Mouse (Mus musculus): Measurements from ENCODE around the gene S100a6. TPM values are rescaled to one million over a fixed set of nuclear protein-coding genes. Genes with fewer than 3 reads are reported as not detected.

S100a6 gene
- polyA plus RNA-seq, 1 experiment = 90.6 TPM

GRCm38 (mm10) chr3:90605049-90605448, 7.6 kb upstream of the S100a6 start:
- no peak overlapping the region for H3K27ac ChIP-seq (ENCODE audit: insufficient read depth, low read length)
- 23% methylated on average over 3 of the region's 3 CpGs for WGBS
- H3K27me3 ChIP-seq (ENCODE audit: control insufficient read depth, insufficient read depth, low read length) = no peaks in the 10 kb centered on the region
- H3K4me3 ChIP-seq (ENCODE audit: extremely low read depth, insufficient read depth, insufficient read length) = no peak overlapping the region
- peaks cover 11% of the 10 kb centered on the region; the same call in 1 of the 2 replicates for H3K4me1 ChIP-seq (ENCODE audit: control insufficient read depth, insufficient read depth, insufficient read length)
- no peak for DNase-seq (ENCODE audit: low read depth in 1 of 2, low spot score in 2 of 2)
- no peak for TF ChIP-seq POLR2A (IDR thresholded peaks at IDR 0.05; ENCODE audit: low read depth, low read length)
- no peak for TF ChIP-seq CTCF (IDR thresholded peaks at IDR 0.05; ENCODE audit: extremely low read depth, insufficient read depth, insufficient read length, insufficient replicate concordance)
- no peaks in the 10 kb centered on the region for H3K36me3 ChIP-seq (ENCODE audit: control insufficient read depth, insufficient read depth, low read length)

- WGBS = 75% methylated on average over 2 of the region's 2 CpGs
- Histone ChIP-seq H3K36me3 (ENCODE audit: control insufficient read depth, insufficient read depth, low read length) (no peaks in the 10 kb centered on the region), H3K4me1 (ENCODE audit: control insufficient read depth, insufficient read depth, insufficient read length) (peaks cover 11% of the 10 kb centered on the region; the same call in 1 of the 2 replicates), H3K27me3 (ENCODE audit: control insufficient read depth, insufficient read depth, low read length) (no peaks in the 10 kb centered on the region), H3K4me3 (ENCODE audit: extremely low read depth, insufficient read depth, insufficient read length) (no peak overlapping the region), H3K27ac (ENCODE audit: insufficient read depth, low read length) (no peak overlapping the region)
- no peak for DNase-seq (ENCODE audit: low read depth in 1 of 2, low spot score in 2 of 2)
- TF ChIP-seq POLR2A (IDR thresholded peaks at IDR 0.05; ENCODE audit: low read depth, low read length) (no peak), CTCF (IDR thresholded peaks at IDR 0.05; ENCODE audit: extremely low read depth, insufficient read depth, insufficient read length, insufficient replicate concordance) (no peak)
Measured at GRCm38 (mm10) chr3:90605736-90606135, 6.9 kb upstream of the S100a6 start.

GRCm38 (mm10) chr3:90606185-90606584, 6.5 kb upstream of the S100a6 start:
- 90% methylated on average over 6 of the region's 6 CpGs for WGBS

GRCm38 (mm10) chr3:90607361-90607760, 5.3 kb upstream of the S100a6 start:
- Histone ChIP-seq H3K27ac (ENCODE audit: insufficient read depth, low read length) (no peak overlapping the region), H3K4me1 (ENCODE audit: control insufficient read depth, insufficient read depth, insufficient read length) (peaks cover 17% of the 10 kb centered on the region; the same call in 1 of the 2 replicates), H3K4me3 (ENCODE audit: extremely low read depth, insufficient read depth, insufficient read length) (no peak overlapping the region), H3K36me3 (ENCODE audit: control insufficient read depth, insufficient read depth, low read length) (no peaks in the 10 kb centered on the region), H3K27me3 (ENCODE audit: control insufficient read depth, insufficient read depth, low read length) (no peaks in the 10 kb centered on the region)
- 94% methylated on average over 3 of the region's 3 CpGs for WGBS
- DNase-seq (ENCODE audit: low read depth in 1 of 2, low spot score in 2 of 2) = no peak
- TF ChIP-seq POLR2A (IDR thresholded peaks at IDR 0.05; ENCODE audit: low read depth, low read length) (no peak), CTCF (IDR thresholded peaks at IDR 0.05; ENCODE audit: extremely low read depth, insufficient read depth, insufficient read length, insufficient replicate concordance) (no peak)

More at GRCm38 (mm10) chr3:90606185-90606584, 6.5 kb upstream of the S100a6 start:
- no peaks in the 10 kb centered on the region for H3K27me3 ChIP-seq (ENCODE audit: control insufficient read depth, insufficient read depth, low read length)
- no peak overlapping the region for H3K27ac ChIP-seq (ENCODE audit: insufficient read depth, low read length)
- H3K36me3 ChIP-seq (ENCODE audit: control insufficient read depth, insufficient read depth, low read length) = no peaks in the 10 kb centered on the region
- H3K4me1 ChIP-seq (ENCODE audit: control insufficient read depth, insufficient read depth, insufficient read length) = peaks cover 11% of the 10 kb centered on the region; the same call in 1 of the 2 replicates
- no peak overlapping the region for H3K4me3 ChIP-seq (ENCODE audit: extremely low read depth, insufficient read depth, insufficient read length)
- TF ChIP-seq CTCF (IDR thresholded peaks at IDR 0.05; ENCODE audit: extremely low read depth, insufficient read depth, insufficient read length, insufficient replicate concordance) (no peak), POLR2A (IDR thresholded peaks at IDR 0.05; ENCODE audit: low read depth, low read length) (no peak)
- DNase-seq (ENCODE audit: low read depth in 1 of 2, low spot score in 2 of 2) = no peak

DNA sequence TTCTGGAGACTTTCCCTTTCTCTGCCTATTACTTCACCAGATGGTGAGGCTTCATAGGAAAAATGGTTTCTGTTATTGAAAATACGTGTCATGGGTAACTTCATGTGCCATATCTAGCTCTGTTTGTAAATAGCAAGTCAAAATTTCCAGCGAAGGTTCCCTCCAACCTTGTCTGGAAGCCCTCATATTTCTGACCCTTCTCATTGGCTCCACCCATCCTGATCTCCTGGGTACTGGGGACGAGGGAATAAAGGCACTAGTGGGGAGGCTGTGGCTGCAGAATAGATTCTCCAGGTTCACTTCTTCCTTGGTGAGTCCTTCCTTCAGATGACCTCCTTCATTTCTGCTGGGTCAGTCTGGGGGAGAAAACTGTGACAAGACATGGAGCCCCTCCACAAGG, 4.5 kb upstream of the S100a6 start, which contains the start of gene S100a5:
Gene S100a5, plus strand, starts transcription at position 301 of the 400 bp plus-strand sequence.
- WGBS = 67% methylated on average over 3 of the region's 3 CpGs

GRCm38 (mm10) chr3:90609102-90609501, 3.6 kb upstream of the S100a6 start:
- TF ChIP-seq CTCF (IDR thresholded peaks at IDR 0.05; ENCODE audit: extremely low read depth, insufficient read depth, insufficient read length, insufficient replicate concordance) (no peak), POLR2A (IDR thresholded peaks at IDR 0.05; ENCODE audit: low read depth, low read length) (no peak)
- Histone ChIP-seq H3K27me3 (ENCODE audit: control insufficient read depth, insufficient read depth, low read length) (no peaks in the 10 kb centered on the region), H3K4me1 (ENCODE audit: control insufficient read depth, insufficient read depth, insufficient read length) (peaks cover 21% of the 10 kb centered on the region; the same call in 1 of the 2 replicates), H3K4me3 (ENCODE audit: extremely low read depth, insufficient read depth, insufficient read length) (no peak overlapping the region), H3K36me3 (ENCODE audit: control insufficient read depth, insufficient read depth, low read length) (no peaks in the 10 kb centered on the region), H3K27ac (ENCODE audit: insufficient read depth, low read length) (0 out of 2 replicates have a peak overlapping the region, but pooled peaks have one; percentile 5)
- DNase-seq (ENCODE audit: low read depth in 1 of 2, low spot score in 2 of 2) = no peak

More for the DNA sequence above, 4.5 kb upstream of the S100a6 start, which contains the start of gene S100a5:
- no peaks in the 10 kb centered on the region for H3K27me3 ChIP-seq (ENCODE audit: control insufficient read depth, insufficient read depth, low read length)
- peaks cover 18% of the 10 kb centered on the region; the same call in 1 of the 2 replicates for H3K4me1 ChIP-seq (ENCODE audit: control insufficient read depth, insufficient read depth, insufficient read length)
- no peak for DNase-seq (ENCODE audit: low read depth in 1 of 2, low spot score in 2 of 2)
- no peaks in the 10 kb centered on the region for H3K36me3 ChIP-seq (ENCODE audit: control insufficient read depth, insufficient read depth, low read length)
- H3K27ac ChIP-seq (ENCODE audit: insufficient read depth, low read length) = 0 out of 2 replicates have a peak within 1 kb of the TSS, but pooled peaks have one; percentile 5
- no peak for TF ChIP-seq CTCF (IDR thresholded peaks at IDR 0.05; ENCODE audit: extremely low read depth, insufficient read depth, insufficient read length, insufficient replicate concordance)
- no peak for TF ChIP-seq POLR2A (IDR thresholded peaks at IDR 0.05; ENCODE audit: low read depth, low read length)
- no peak within 1 kb of the TSS for H3K4me3 ChIP-seq (ENCODE audit: extremely low read depth, insufficient read depth, insufficient read length)

DNA sequence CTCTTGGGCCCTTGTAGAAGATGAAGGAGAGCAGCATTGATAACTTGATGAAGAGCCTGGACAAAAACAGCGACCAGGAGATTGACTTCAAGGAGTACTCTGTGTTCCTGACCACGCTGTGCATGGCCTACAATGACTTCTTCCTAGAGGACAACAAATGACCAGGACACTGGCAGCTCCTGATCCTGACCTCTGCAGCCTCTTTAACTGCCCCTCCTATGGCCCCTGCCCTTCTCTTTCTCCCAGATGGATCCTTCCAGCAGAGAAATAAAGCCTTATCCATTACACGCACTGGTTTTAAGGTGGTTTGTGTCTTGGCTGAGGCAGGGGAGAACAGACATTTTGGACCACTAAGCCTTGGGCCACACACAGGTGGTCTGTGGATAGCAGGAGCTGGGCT, 1.2 kb upstream of the S100a6 start:
- Histone ChIP-seq H3K36me3 (ENCODE audit: control insufficient read depth, insufficient read depth, low read length) (no peaks in the 10 kb centered on the region), H3K27ac (ENCODE audit: insufficient read depth, low read length) (peak overlapping the region; percentile 55), H3K4me3 (ENCODE audit: extremely low read depth, insufficient read depth, insufficient read length) (no peak overlapping the region), H3K4me1 (ENCODE audit: control insufficient read depth, insufficient read depth, insufficient read length) (peaks cover 27% of the 10 kb centered on the region; the same call in 1 of the 2 replicates), H3K27me3 (ENCODE audit: control insufficient read depth, insufficient read depth, low read length) (no peaks in the 10 kb centered on the region)
- no peak for TF ChIP-seq POLR2A (IDR thresholded peaks at IDR 0.05; ENCODE audit: low read depth, low read length)
- TF ChIP-seq CTCF (IDR thresholded peaks at IDR 0.05; ENCODE audit: extremely low read depth, insufficient read depth, insufficient read length, insufficient replicate concordance) = no peak
- 95% methylated on average over 3 of the region's 3 CpGs for WGBS
- no peak for DNase-seq (ENCODE audit: low read depth in 1 of 2, low spot score in 2 of 2)

All from spleen, adult 2 months (tissue).